Mouse (Mus musculus) G1E (cell line): ENCODE data around the gene Akr1b8. TPM values are rescaled to one million over a fixed set of nuclear protein-coding genes. Genes with fewer than 3 reads are reported as not detected.
A peak's percentile ranks its signal among the peaks of the same experiment; 100 is the strongest.

ENCODE experiments used
- ATAC-seq: 2 replicates; pipeline ENCODE4 v1.8.0; 2016; ENCODE audit warnings: mild to moderate bottlenecking; ENCODE audit not compliant: insufficient number of reproducible peaks, poor library complexity, low FRiP score, severe bottlenecking; ENCODE audit errors: extremely low read depth
- DNase-seq: peaks from one replicate; pipeline ENCODE4 v3.0.0; 2012; ENCODE audit warnings: low spot score
- H3K27me3 ChIP-seq: 2 replicates; pipeline ENCODE4 v1.6.1; 2012; ENCODE audit warnings: mild to moderate bottlenecking, low read length, inconsistent platforms; ENCODE audit not compliant: insufficient read depth
- H3K36me3 ChIP-seq: replicated peaks from 2 replicates; pipeline ENCODE3; 2012; ENCODE audit warnings: mild to moderate bottlenecking, inconsistent platforms
- H3K4me1 ChIP-seq: 2 replicates; pipeline ENCODE4 v1.6.1; 2012; ENCODE audit warnings: low read depth, low read length, inconsistent platforms, mixed read lengths; ENCODE audit not compliant: insufficient read depth
- H3K4me3 ChIP-seq: 2 replicates; pipeline ENCODE4 v1.5.1; 2012; ENCODE audit warnings: low read depth, mild to moderate bottlenecking, inconsistent platforms, low read length, moderate library complexity, mixed read lengths
- H3K9me3 ChIP-seq: replicated peaks from 2 replicates; pipeline ENCODE4 v1.6.1; 2012; ENCODE audit warnings: inconsistent platforms
- CTCF ChIP-seq: IDR thresholded peaks from 2 replicates; pipeline ENCODE4 v1.5.1; 2012; ENCODE audit warnings: low read depth, low read length, inconsistent platforms, mixed read lengths
- GATA1 ChIP-seq: IDR thresholded peaks from 2 replicates; pipeline ENCODE4 v1.6.1; 2012; ENCODE audit warnings: borderline replicate concordance, low read length, inconsistent platforms, mixed read lengths
- GATA2 ChIP-seq: IDR thresholded peaks from 2 replicates; pipeline ENCODE4 v1.6.1; 2012; ENCODE audit warnings: low read depth, low read length, inconsistent platforms, borderline replicate concordance
- POLR2AphosphoS5 ChIP-seq: IDR thresholded peaks from 2 replicates; pipeline ENCODE4 v1.6.1; 2012; ENCODE audit warnings: low read depth, low read length, inconsistent platforms; ENCODE audit not compliant: insufficient replicate concordance
- TAL1 ChIP-seq: conservative IDR thresholded peaks from 2 replicates; pipeline ENCODE4 v1.6.1; 2012; ENCODE audit warnings: low read depth, low read length, inconsistent platforms, mixed read lengths
- polyA plus RNA-seq: library from polyadenylated mRNA; stranded (reverse); fragments of >175 nt; gene quantifications from 2 replicates; pipeline ENCODE4 v1.2.3, GENCODE M21; 2012
- total RNA-seq, 2 experiments: library from RNA; stranded (forward) in 1 of 2; stranded (reverse) in 1 of 2; fragments of 200-1000 nt in 1 of 2; fragments of >200 nt in 1 of 2; fragmentation: Nextera tagmentation in 1 of 2; gene quantifications; 2 replicates each; pipeline ENCODE4 v1.2.3; 2014 to 2017

The Akr1b8 gene
- total RNA-seq (2014; fragmentation: Nextera tagmentation) (1.7 TPM in 1 of 2 replicates, not detected in the other), total RNA-seq (2017) (0.33 and 0.64 TPM in 2 replicates), polyA plus RNA-seq (0.05 and 0.13 TPM in 2 replicates)

DNA sequence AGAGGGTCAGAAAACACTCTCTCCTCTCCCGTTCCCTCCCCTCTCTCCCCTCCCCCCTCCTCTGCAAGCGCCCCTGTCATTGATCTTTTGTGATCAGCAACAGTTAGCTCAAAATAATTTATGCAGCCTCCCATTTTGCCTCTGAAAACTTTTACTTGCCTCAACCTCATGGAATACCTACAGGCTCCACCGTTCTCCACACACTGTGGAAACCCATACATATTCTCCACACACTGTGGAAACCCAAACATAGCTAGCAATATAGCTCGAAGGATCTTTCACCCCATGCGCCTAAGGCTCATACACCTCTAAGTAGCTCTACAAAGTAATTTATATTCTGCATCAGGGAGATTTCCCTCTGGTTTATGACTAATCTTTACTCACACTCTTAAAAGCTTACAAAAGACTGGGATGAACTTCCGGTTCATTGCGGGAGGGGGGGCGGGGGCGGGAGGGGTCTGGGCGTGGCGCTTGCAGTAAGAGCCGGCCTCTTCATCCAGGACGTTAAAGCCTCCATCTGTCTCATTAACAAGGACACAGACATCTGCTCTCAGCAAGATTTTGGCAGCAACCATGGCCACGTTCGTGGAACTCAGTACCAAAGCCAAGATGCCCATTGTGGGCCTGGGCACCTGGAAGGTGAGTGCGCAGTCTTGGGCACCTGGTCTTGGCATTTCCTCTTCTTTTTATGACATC is at the start of gene Akr1b8:
Gene Akr1b8 (plus strand): TSS at position 462 of the 696 bp plus-strand sequence.
- TF ChIP-seq GATA2 (no peak), CTCF (no peak), GATA1 (no peak), POLR2AphosphoS5 (no peak), TAL1 (no peak)
- Histone ChIP-seq H3K9me3 (no peaks in the 10 kb centered on the region), H3K27me3 (peaks cover 25% of the 10 kb centered on the region), H3K36me3 (no peaks in the 10 kb centered on the region), H3K4me1 (no peaks in the 10 kb centered on the region), H3K4me3 (no peak within 1 kb of the TSS)
- ATAC-seq: no peak
- DNase-seq: no peak

DNA sequence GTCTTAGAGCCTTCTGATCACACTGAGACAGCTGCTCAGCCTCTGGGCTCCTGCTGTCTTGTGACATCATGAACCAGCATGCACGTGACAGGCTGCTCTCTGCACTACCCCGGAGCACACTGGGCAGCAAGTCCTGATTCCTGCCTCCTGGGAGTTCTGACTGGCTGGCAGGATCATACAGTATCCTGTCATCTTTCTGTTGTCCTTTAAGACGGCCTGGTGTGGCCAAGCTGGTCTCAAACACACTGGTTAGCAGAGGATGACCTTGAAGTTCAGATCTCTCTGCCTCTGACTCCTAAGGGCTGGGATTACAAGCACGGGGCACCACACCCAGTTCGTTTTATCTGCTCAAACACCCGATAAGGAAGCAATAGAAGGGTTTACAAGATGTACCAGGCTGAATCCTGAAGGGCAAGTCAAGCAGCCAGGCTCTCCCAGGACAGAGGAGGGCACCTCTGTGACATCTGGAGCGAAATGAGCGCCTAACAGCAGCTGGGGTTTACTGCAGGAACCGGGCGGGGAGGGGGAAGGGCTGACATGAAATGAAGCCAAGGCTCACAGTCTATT is 49.2 kb upstream of the Akr1b8 start:
- peaks cover 47% of the 10 kb centered on the region for H3K36me3 ChIP-seq
- no peak overlapping the region for H3K4me3 ChIP-seq
- peak; percentile 49 for ATAC-seq
- no peak for TF ChIP-seq GATA2
- no peak for TF ChIP-seq POLR2AphosphoS5
- TF ChIP-seq CTCF: no peak
- no peak for TF ChIP-seq TAL1
- no peak for TF ChIP-seq GATA1
- DNase-seq: no peak
- H3K9me3 ChIP-seq: no peaks in the 10 kb centered on the region
- H3K27me3 ChIP-seq: no peaks in the 10 kb centered on the region
- H3K4me1 ChIP-seq: peaks cover 6% of the 10 kb centered on the region; the same call in 1 of the 2 replicates

DNA sequence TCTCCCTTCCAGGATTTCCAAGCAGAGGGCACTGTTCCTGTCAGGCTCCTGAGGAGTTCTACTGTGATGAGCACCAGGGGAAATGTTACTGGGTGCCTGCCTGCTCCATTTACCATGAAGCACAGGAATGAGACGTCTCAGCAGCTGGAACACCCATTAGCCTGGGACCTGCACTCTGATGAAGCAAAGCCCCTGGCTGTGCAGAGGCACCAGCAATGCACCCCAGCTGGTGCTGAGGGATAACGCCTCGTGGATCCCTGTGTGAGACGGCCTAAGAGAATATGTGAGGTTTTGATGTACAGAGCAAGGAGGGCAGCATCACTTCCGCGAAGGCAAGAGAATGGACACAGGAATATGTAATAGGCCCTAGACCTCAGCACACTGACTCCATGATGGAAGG is 47.1 kb upstream of the Akr1b8 start:
- Histone ChIP-seq H3K9me3 (no peaks in the 10 kb centered on the region), H3K36me3 (peaks cover 67% of the 10 kb centered on the region), H3K4me3 (no peak overlapping the region), H3K4me1 (peaks cover 6% of the 10 kb centered on the region; the same call in 1 of the 2 replicates), H3K27me3 (no peaks in the 10 kb centered on the region)
- TF ChIP-seq TAL1 (no peak), CTCF (no peak), GATA2 (no peak), GATA1 (no peak), POLR2AphosphoS5 (no peak)
- DNase-seq: no peak
- no peak for ATAC-seq

DNA sequence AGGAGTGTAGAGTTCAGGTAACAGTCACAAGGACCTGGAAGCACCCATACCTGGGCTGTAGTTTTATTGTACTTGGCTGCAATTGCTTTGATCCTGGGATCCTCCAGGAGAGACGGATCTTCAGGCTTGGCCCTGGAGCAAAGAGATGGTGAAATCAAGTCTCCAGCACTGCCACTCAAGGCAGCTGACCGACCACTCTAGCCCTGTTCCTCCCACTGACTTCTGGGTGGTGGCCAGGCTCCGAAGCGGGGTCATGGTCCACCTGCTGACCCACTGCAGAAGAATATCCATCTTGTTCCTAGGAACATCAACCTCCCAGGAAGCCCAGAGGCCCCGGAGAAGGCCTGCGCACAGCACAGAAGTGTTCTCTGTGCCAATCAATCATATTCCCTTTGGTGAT is 44.4 kb upstream of the Akr1b8 start:
- H3K36me3 ChIP-seq: peaks cover 81% of the 10 kb centered on the region
- no peak for TF ChIP-seq CTCF
- no peak for TF ChIP-seq POLR2AphosphoS5
- TF ChIP-seq GATA1: no peak
- TF ChIP-seq TAL1: no peak
- TF ChIP-seq GATA2: no peak

DNA sequence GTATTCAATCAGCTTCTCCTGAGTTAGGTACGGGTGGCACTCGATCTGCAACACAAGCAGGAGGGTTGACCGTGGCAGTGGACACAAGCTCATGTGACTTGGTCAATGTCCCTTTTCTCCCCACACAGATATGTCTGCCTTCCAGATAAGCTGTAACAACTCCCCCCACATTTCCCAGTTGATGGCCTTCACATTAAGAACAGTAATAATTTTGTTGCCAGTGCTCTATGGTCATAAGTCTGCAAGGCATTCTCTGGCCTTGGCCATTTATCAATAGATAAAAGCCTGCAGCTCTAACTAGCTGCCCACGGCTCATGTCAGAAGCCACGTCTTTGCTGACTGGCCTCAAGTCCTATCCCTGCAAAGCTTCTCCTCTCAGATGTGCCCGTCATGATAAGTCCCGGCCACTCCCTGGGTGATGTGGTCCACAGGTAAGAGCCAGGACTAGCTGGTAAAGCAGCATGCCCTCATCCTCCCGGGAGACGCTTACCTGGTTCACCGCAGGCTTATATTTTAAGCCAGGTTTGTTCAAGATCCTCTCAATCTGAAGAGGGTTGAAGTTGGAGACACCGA is 43.8 kb upstream of the Akr1b8 start:
- Histone ChIP-seq H3K36me3 (peaks cover 75% of the 10 kb centered on the region), H3K9me3 (no peaks in the 10 kb centered on the region), H3K4me1 (no peaks in the 10 kb centered on the region), H3K27me3 (no peaks in the 10 kb centered on the region), H3K4me3 (no peak overlapping the region)
- no peak for ATAC-seq
- no peak for TF ChIP-seq GATA2
- TF ChIP-seq POLR2AphosphoS5: no peak
- TF ChIP-seq TAL1: no peak
- no peak for TF ChIP-seq GATA1
- TF ChIP-seq CTCF: no peak
- no peak for DNase-seq

More for the DNA sequence above, 44.4 kb upstream of the Akr1b8 start:
- no peak for DNase-seq
- Histone ChIP-seq H3K9me3 (no peaks in the 10 kb centered on the region), H3K4me1 (peaks cover 5% of the 10 kb centered on the region; the same call in 1 of the 2 replicates), H3K27me3 (no peaks in the 10 kb centered on the region), H3K4me3 (no peak overlapping the region)
- ATAC-seq: no peak

DNA sequence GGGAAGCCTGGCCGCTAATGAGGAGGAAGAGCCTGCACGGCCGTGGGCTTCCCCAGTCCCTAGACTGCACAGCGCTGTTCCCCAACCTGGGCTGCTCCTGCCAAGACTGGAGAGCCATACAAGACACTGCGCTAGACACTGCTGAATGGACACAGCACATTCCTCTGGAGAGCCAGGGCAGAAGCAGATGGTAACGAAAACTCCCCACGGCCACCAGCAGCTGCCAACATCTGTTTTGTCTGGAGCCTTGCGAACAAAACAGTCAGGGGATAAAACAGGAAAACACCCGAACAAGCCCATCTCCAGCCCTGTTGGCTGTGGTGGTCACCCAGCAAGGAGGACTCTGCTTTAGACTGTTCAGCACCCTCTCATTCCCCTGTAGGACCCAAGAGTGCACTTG is 40.5 kb upstream of the Akr1b8 start:
- H3K36me3 ChIP-seq: peaks cover 56% of the 10 kb centered on the region
- no peaks in the 10 kb centered on the region for H3K27me3 ChIP-seq
- H3K9me3 ChIP-seq: no peaks in the 10 kb centered on the region
- DNase-seq: no peak
- H3K4me3 ChIP-seq: no peak overlapping the region
- TF ChIP-seq POLR2AphosphoS5: no peak
- TF ChIP-seq TAL1: no peak
- no peak for TF ChIP-seq GATA1
- no peak for TF ChIP-seq GATA2
- TF ChIP-seq CTCF: no peak
- peaks cover 4% of the 10 kb centered on the region; the same call in 1 of the 2 replicates for H3K4me1 ChIP-seq
- ATAC-seq: no peak
